ENCODE assay signal across 7 mouse cellular contexts in the genomic region with DNA sequence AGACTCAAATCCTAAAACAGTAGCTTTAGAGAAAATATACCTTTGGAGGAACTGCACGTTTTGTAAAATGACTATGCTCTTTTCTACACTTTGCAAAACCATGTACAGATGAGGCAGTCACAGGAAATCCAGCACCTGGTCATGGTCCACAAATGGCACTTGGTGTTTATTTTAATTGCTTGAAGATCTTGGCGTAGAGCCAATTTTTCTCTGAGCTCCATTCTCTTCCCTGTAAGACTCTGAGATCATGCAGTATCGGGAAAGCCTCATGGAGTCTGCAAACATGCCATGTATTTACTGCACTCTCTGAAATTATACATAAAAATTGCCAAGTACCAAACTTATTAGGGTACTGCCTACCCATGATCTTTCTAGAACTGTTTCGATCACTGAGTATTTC.
A peak's percentile ranks its signal among the peaks of the same experiment; 100 is the strongest.
DNase-seq lines count a peak whose midpoint lies in the region; ATAC-seq and TF ChIP-seq lines count a peak whose summit lies in the region.

No protein-coding gene starts in this region.

- no peak for TF ChIP-seq CTCF in kidney, adult 2 months (conservative IDR thresholded peaks at IDR 0.05; ENCODE audit: insufficient read depth, insufficient read length, low read depth, low read length)

- H3K9ac ChIP-seq in embryonic facial prominence, embryonic 13.5 days: no peak overlapping the region
- no peak overlapping the region for H3K9ac ChIP-seq in hindbrain, embryonic 14.5 days

- ATAC-seq in embryonic facial prominence, embryonic 13.5 days (ENCODE audit: insufficient number of reproducible peaks, insufficient read depth, low FRiP score, low TSS enrichment, low read depth): peak; percentile 62; the same call in 1 of the 2 replicates
- no peak for ATAC-seq in hindbrain, embryonic 14.5 days (ENCODE audit: low FRiP score)
- no peak for ATAC-seq in granulocyte monocyte progenitor cell, adult 5-6 weeks (replicated peaks; ENCODE audit: poor library complexity, severe bottlenecking)

- no peak overlapping the region for H3K27ac ChIP-seq in kidney, adult 2 months (ENCODE audit: insufficient read depth, low read depth, low read length)
- no peak overlapping the region for H3K27ac ChIP-seq in embryonic facial prominence, embryonic 13.5 days
- no peak overlapping the region for H3K27ac ChIP-seq in hindbrain, embryonic 14.5 days

- 39% methylated on average over 4 of the region's 4 CpGs for WGBS in kidney, adult 2 months
- 64% methylated on average over 4 of the region's 4 CpGs for WGBS in embryonic facial prominence, embryonic 13.5 days
- WGBS in hindbrain, embryonic 14.5 days: 75% methylated on average over 4 of the region's 4 CpGs

- no peak overlapping the region for H3K4me2 ChIP-seq in embryonic facial prominence, embryonic 13.5 days
- H3K4me2 ChIP-seq in hindbrain, embryonic 14.5 days (replicated peaks): no peak overlapping the region

- DNase-seq in kidney, adult 2 months: peak; percentile 58
- DNase-seq in kidney, adult 18-20 months: no peak
- peak; percentile 38 for DNase-seq in hindbrain, embryonic 14.5 days (ENCODE audit: low spot score)
- peak; percentile 12 for DNase-seq in lung, postnatal 14 days
- DNase-seq in right cerebral cortex, adult 18-20 months: no peak

- H3K4me1 ChIP-seq in kidney, adult 2 months (ENCODE audit: control insufficient read depth, insufficient read depth, low read length): no peaks in the 10 kb centered on the region
- H3K4me1 ChIP-seq in embryonic facial prominence, embryonic 13.5 days: 0 out of 2 replicates have a peak, but pooled peaks cover 4% of the 10 kb centered on the region
- no peaks in the 10 kb centered on the region for H3K4me1 ChIP-seq in hindbrain, embryonic 14.5 days (replicated peaks; ENCODE audit: control insufficient read depth, insufficient read depth, low read length)

- no peaks in the 10 kb centered on the region for H3K9me3 ChIP-seq in embryonic facial prominence, embryonic 13.5 days
- H3K9me3 ChIP-seq in hindbrain, embryonic 14.5 days (ENCODE audit: control insufficient read depth, low read length): no peaks in the 10 kb centered on the region

- H3K27me3 ChIP-seq in kidney, adult 2 months (replicated peaks; ENCODE audit: control insufficient read depth, insufficient read depth, low read length): no peaks in the 10 kb centered on the region
- no peaks in the 10 kb centered on the region for H3K27me3 ChIP-seq in embryonic facial prominence, embryonic 13.5 days
- no peaks in the 10 kb centered on the region for H3K27me3 ChIP-seq in hindbrain, embryonic 14.5 days (ENCODE audit: control insufficient read depth, insufficient read depth, low read length)

- H3K4me3 ChIP-seq in kidney, adult 2 months (ENCODE audit: insufficient read depth, low read depth, low read length): no peak overlapping the region
- H3K4me3 ChIP-seq in embryonic facial prominence, embryonic 13.5 days: no peak overlapping the region
- H3K4me3 ChIP-seq in hindbrain, embryonic 14.5 days (replicated peaks; ENCODE audit: low read length): no peak overlapping the region

- no peaks in the 10 kb centered on the region for H3K36me3 ChIP-seq in kidney, adult 2 months (ENCODE audit: control insufficient read depth, insufficient read depth, low read length)
- no peaks in the 10 kb centered on the region for H3K36me3 ChIP-seq in embryonic facial prominence, embryonic 13.5 days
- no peaks in the 10 kb centered on the region for H3K36me3 ChIP-seq in hindbrain, embryonic 14.5 days (replicated peaks; ENCODE audit: control insufficient read depth, insufficient read depth)

- no peak for TF ChIP-seq POLR2A in kidney, adult 2 months (IDR thresholded peaks at IDR 0.05; ENCODE audit: low read depth, low read length)

Comparison
In these comparisons a context has a peak if more than half of its experiments do, and no peak if none do; other contexts are left out.
1. DNase-seq: peak in kidney, adult 2 months (single experiment), hindbrain, embryonic 14.5 days (single experiment) and lung, postnatal 14 days (single experiment); none in kidney, adult 18-20 months (single experiment) and right cerebral cortex, adult 18-20 months (single experiment).